Comparison of ENCODE assay signal across 9 mouse cellular contexts in genomic region chr4:62256931-62257330, GRCm38 (mm10). TPM values are rescaled to one million over a fixed set of nuclear protein-coding genes. Genes with fewer than 3 reads are reported as not detected.
DNase-seq lines count a peak whose midpoint lies in the region; ATAC-seq and TF ChIP-seq lines count a peak whose summit lies in the region.
"Had no signal": no experiment of that assay in that cellular context is flagged by ENCODE, and none has a peak within 500 bp of the region (broad histone marks: within the 10 kb centered on the region; RNA-seq: fewer than 3 reads in every experiment).

No protein-coding gene starts in this region.

- no peak for TF ChIP-seq CTCF in lung, postnatal 0 days (IDR thresholded peaks at IDR 0.05)

- H3K27ac ChIP-seq in lung, postnatal 0 days (ENCODE audit: low read length) = no peak overlapping the region
- H3K27ac ChIP-seq in embryonic facial prominence, embryonic 10.5 days (replicated peaks) = no peak overlapping the region
- H3K27ac ChIP-seq in neural tube, embryonic 11.5 days (ENCODE audit: low read depth, low read length) = no peak overlapping the region
- H3K27ac ChIP-seq: embryonic facial prominence, embryonic 13.5 days; liver, embryonic 13.5 days had no signal

- no peak overlapping the region for H3K4me3 ChIP-seq in lung, postnatal 0 days (ENCODE audit: low read depth, low read length)
- no peak overlapping the region for H3K4me3 ChIP-seq in embryonic facial prominence, embryonic 10.5 days
- no peak overlapping the region for H3K4me3 ChIP-seq in neural tube, embryonic 11.5 days (ENCODE audit: low read depth, low read length)
- H3K4me3 ChIP-seq: embryonic facial prominence, embryonic 13.5 days; liver, embryonic 13.5 days had no signal

- H3K9me3 ChIP-seq in lung, postnatal 0 days (ENCODE audit: low read length) = no peaks in the 10 kb centered on the region
- no peaks in the 10 kb centered on the region for H3K9me3 ChIP-seq in embryonic facial prominence, embryonic 10.5 days
- H3K9me3 ChIP-seq in neural tube, embryonic 11.5 days (ENCODE audit: control insufficient read depth, low read length) = no peaks in the 10 kb centered on the region
- H3K9me3 ChIP-seq: embryonic facial prominence, embryonic 13.5 days; liver, embryonic 13.5 days had no signal

- intact Hi-C loops in left cerebral cortex, postnatal 10 days (cut with DNase I) = no loop called here

- H3K4me2 ChIP-seq in lung, postnatal 0 days (replicated peaks; ENCODE audit: low read depth, low read length) = no peak overlapping the region
- no peak overlapping the region for H3K4me2 ChIP-seq in neural tube, embryonic 11.5 days (ENCODE audit: low read depth)
- H3K4me2 ChIP-seq: embryonic facial prominence, embryonic 13.5 days; liver, embryonic 13.5 days had no signal

- no peak for ATAC-seq in lung, postnatal 0 days
- ATAC-seq in neural tube, embryonic 11.5 days (ENCODE audit: insufficient read depth, low FRiP score, low TSS enrichment) = no peak

- peak; percentile 60 for DNase-seq in lung, postnatal 0 days (ENCODE audit: low spot score)
- no peak for DNase-seq in lung, postnatal 25 days (ENCODE audit: low spot score)
- peak; percentile 77 for DNase-seq in adrenal gland, postnatal 10 days
- peak; percentile 74 for DNase-seq in embryonic facial prominence, embryonic 10.5 days (ENCODE audit: low spot score)
- DNase-seq in neural tube, embryonic 11.5 days (ENCODE audit: low spot score) = peak; percentile 45
- DNase-seq in spleen, adult 12 weeks (ENCODE audit: low spot score) = no peak
- no peak for DNase-seq in left cerebral cortex, postnatal 10 days (ENCODE audit: extremely low spot score in 1 of 2, low spot score in 2 of 2)
- DNase-seq: liver, embryonic 13.5 days had no signal

- no peaks in the 10 kb centered on the region for H3K27me3 ChIP-seq in lung, postnatal 0 days (replicated peaks; ENCODE audit: insufficient read depth, low read length)
- H3K27me3 ChIP-seq in embryonic facial prominence, embryonic 10.5 days (replicated peaks; ENCODE audit: low read depth, poor library complexity, severe bottlenecking) = no peaks in the 10 kb centered on the region
- no peaks in the 10 kb centered on the region for H3K27me3 ChIP-seq in neural tube, embryonic 11.5 days (ENCODE audit: control insufficient read depth, insufficient read depth, low read length)
- H3K27me3 ChIP-seq: embryonic facial prominence, embryonic 13.5 days; liver, embryonic 13.5 days had no signal

- no peak for TF ChIP-seq EP300 in lung, postnatal 0 days (IDR thresholded peaks at IDR 0.05)

- no peaks in the 10 kb centered on the region for H3K4me1 ChIP-seq in lung, postnatal 0 days (ENCODE audit: insufficient read depth, low read depth, low read length)
- H3K4me1 ChIP-seq in embryonic facial prominence, embryonic 10.5 days = no peaks in the 10 kb centered on the region
- no peaks in the 10 kb centered on the region for H3K4me1 ChIP-seq in neural tube, embryonic 11.5 days (ENCODE audit: control insufficient read depth, insufficient read depth, low read length)
- H3K4me1 ChIP-seq: embryonic facial prominence, embryonic 13.5 days; liver, embryonic 13.5 days had no signal

- no peak overlapping the region for H3K9ac ChIP-seq in lung, postnatal 0 days (replicated peaks; ENCODE audit: low read depth)
- H3K9ac ChIP-seq in neural tube, embryonic 11.5 days (ENCODE audit: low read length) = no peak overlapping the region
- H3K9ac ChIP-seq: embryonic facial prominence, embryonic 13.5 days; liver, embryonic 13.5 days had no signal

- 22% methylated on average over 8 of the region's 8 CpGs for WGBS in lung, postnatal 0 days
- 31% methylated on average over 8 of the region's 8 CpGs for WGBS in embryonic facial prominence, embryonic 10.5 days
- WGBS in neural tube, embryonic 11.5 days = 36% methylated on average over 8 of the region's 8 CpGs

- no peaks in the 10 kb centered on the region for H3K36me3 ChIP-seq in lung, postnatal 0 days (ENCODE audit: insufficient read depth, low read length)
- H3K36me3 ChIP-seq in embryonic facial prominence, embryonic 10.5 days (replicated peaks) = no peaks in the 10 kb centered on the region
- H3K36me3 ChIP-seq in neural tube, embryonic 11.5 days (ENCODE audit: control insufficient read depth, insufficient read depth, low read length) = no peaks in the 10 kb centered on the region
- H3K36me3 ChIP-seq: embryonic facial prominence, embryonic 13.5 days; liver, embryonic 13.5 days had no signal

RNA-seq across cellular contexts. Expression of gene Slc31a2, which starts 5.4 kb away (rescaled TPM):
- polyA plus RNA-seq in lung, postnatal 0 days (2015; fragmentation: Nextera tagmentation; extraction: Ambion mirVana) = 25.5 and 29.0 TPM in 2 replicates
- total RNA-seq in adrenal gland, postnatal 10 days (2021) = 10 to 100 TPM; 14.8 to 16.6 TPM
- polyA plus RNA-seq in embryonic facial prominence, embryonic 10.5 days (2016; fragmentation: Nextera tagmentation; extraction: Ambion mirVana) = 10.2 and 10.7 TPM in 2 replicates
- 13.0 and 17.2 TPM in 2 replicates for polyA plus RNA-seq in neural tube, embryonic 11.5 days (2014; fragmentation: Nextera tagmentation; extraction: Ambion mirVana)
- 1 to 10 TPM; 8.5 to 9.4 TPM for total RNA-seq in left cerebral cortex, postnatal 10 days (2021)

RNA-seq across cellular contexts. Expression of gene Zfp37, which starts 26.1 kb away (rescaled TPM):
- 3.4 and 3.5 TPM in 2 replicates for polyA plus RNA-seq in lung, postnatal 0 days (2015; fragmentation: Nextera tagmentation; extraction: Ambion mirVana)
- total RNA-seq in adrenal gland, postnatal 10 days (2021) = 1 to 10 TPM; 5.0 to 6.0 TPM
- polyA plus RNA-seq in embryonic facial prominence, embryonic 10.5 days (2016; fragmentation: Nextera tagmentation; extraction: Ambion mirVana) = 18.7 and 19.8 TPM in 2 replicates
- polyA plus RNA-seq in neural tube, embryonic 11.5 days (2014; fragmentation: Nextera tagmentation; extraction: Ambion mirVana) = 28.6 and 29.4 TPM in 2 replicates
- 10 to 100 TPM; 22.3 to 22.9 TPM for total RNA-seq in left cerebral cortex, postnatal 10 days (2021)

Comparison
In these comparisons a context has a peak if more than half of its experiments do, and no peak if none do; other contexts are left out.
1. DNase-seq: peak in lung, postnatal 0 days (single experiment), adrenal gland, postnatal 10 days (single experiment), embryonic facial prominence, embryonic 10.5 days (single experiment) and neural tube, embryonic 11.5 days (single experiment); none in lung, postnatal 25 days (single experiment), spleen, adult 12 weeks (single experiment) and left cerebral cortex, postnatal 10 days (0 of 2).